In the genomic region with DNA sequence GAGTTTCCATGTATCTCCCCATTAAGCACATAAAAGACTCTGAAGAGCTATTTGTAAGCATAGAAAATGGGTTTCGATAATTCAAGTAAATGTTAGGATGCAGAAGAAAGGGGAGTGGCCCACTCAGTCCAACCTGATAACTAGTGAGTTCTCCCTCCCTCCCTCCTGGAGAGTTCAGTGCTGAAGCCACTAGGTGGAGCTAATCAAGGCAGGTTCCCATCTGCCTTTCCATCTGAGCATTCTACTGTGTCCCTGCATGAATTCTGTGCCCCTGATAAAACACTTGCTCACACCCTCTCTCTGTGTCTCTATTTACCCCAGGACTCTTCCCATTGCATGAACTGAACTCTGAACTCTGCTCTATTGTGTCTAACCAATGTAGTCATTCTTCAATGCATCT, we compare ENCODE assay signal across 9 mouse cellular contexts. TPM values are rescaled to one million over a fixed set of nuclear protein-coding genes. Genes with fewer than 3 reads are reported as not detected.
DNase-seq lines count a peak whose midpoint lies in the region; ATAC-seq lines count a peak whose summit lies in the region.
"Had no signal": no experiment of that assay in that cellular context is flagged by ENCODE, and none has a peak within 500 bp of the region (broad histone marks: within the 10 kb centered on the region; RNA-seq: fewer than 3 reads in every experiment).

No protein-coding gene starts in this region.

- no peak overlapping the region for H3K4me3 ChIP-seq in limb, embryonic 13.5 days
- H3K4me3 ChIP-seq: limb, embryonic 12.5 days had no signal

- H3K27me3 ChIP-seq in limb, embryonic 13.5 days, result no peaks in the 10 kb centered on the region
- H3K27me3 ChIP-seq: limb, embryonic 12.5 days had no signal

- H3K36me3 ChIP-seq in limb, embryonic 13.5 days, result no peaks in the 10 kb centered on the region
- H3K36me3 ChIP-seq: limb, embryonic 12.5 days had no signal

- H3K4me1 ChIP-seq in limb, embryonic 13.5 days, result peaks cover 13% of the 10 kb centered on the region; the same call in 1 of the 2 replicates
- H3K4me1 ChIP-seq: limb, embryonic 12.5 days had no signal

- H3K9me3 ChIP-seq in limb, embryonic 13.5 days, result no peaks in the 10 kb centered on the region
- H3K9me3 ChIP-seq: limb, embryonic 12.5 days had no signal

- peak; percentile 54; the same call in 1 of the 2 replicates for ATAC-seq in limb, embryonic 13.5 days (ENCODE audit: low FRiP score, low read depth)
- no peak for ATAC-seq in erythroid progenitor cell, adult 5-6 weeks (replicated peaks; ENCODE audit: low FRiP score, poor library complexity, severe bottlenecking)
- ATAC-seq in inflammation-experienced regulatory T-cells, adult 6 months, result no peak

- H3K27ac ChIP-seq in limb, embryonic 13.5 days, result no peak overlapping the region
- H3K27ac ChIP-seq: limb, embryonic 12.5 days had no signal

- 68% methylated on average over 1 of the region's 1 CpGs for WGBS in limb, embryonic 13.5 days

- no peak overlapping the region for H3K9ac ChIP-seq in limb, embryonic 13.5 days
- H3K9ac ChIP-seq: limb, embryonic 12.5 days had no signal

- no peak overlapping the region for H3K4me2 ChIP-seq in limb, embryonic 13.5 days (replicated peaks)
- H3K4me2 ChIP-seq: limb, embryonic 12.5 days had no signal

- peak; percentile 5 to 47 for DNase-seq in adrenal gland, adult (ENCODE audit: inconsistent age in 2 of 2, low spot score in 1 of 2)
- DNase-seq in adrenal gland, postnatal 4 days (ENCODE audit: low spot score in 2 of 2), result no peak
- DNase-seq in left cerebral cortex, adult 18-20 months (ENCODE audit: low spot score in 2 of 2), result peak; percentile 13 to 21
- no peak for DNase-seq in left cerebral cortex, adult 8-10 months (ENCODE audit: low spot score in 2 of 2)
- DNase-seq in NIH3T3 (ENCODE audit: low read depth), result peak; percentile 15

RNA-seq across cellular contexts. Expression of gene Dbx2, which starts 57.1 kb away (rescaled TPM):
- total RNA-seq in adrenal gland, postnatal 4 days (2021), result under 1 TPM in 1 of 2 experiments, not detected in 1; 0.25 TPM
- 10 to 100 TPM; 23.2 to 28.8 TPM for total RNA-seq in left cerebral cortex, adult 18-20 months (2021)
- 10 to 100 TPM; 20.5 to 29.2 (median 23.5) TPM for total RNA-seq in left cerebral cortex, adult 8-10 months (2022)
- 13.9 and 20.0 TPM in 2 replicates for polyA plus RNA-seq in limb, embryonic 13.5 days (2015; fragmentation: Nextera tagmentation; extraction: Ambion mirVana)
- total RNA-seq in erythroid progenitor cell, adult 5-6 weeks (2015; ENCODE audit: low replicate concordance), result not detected in 2 replicates
- total RNA-seq in erythroid progenitor cell, adult 5-6 weeks (2017; ENCODE audit: low replicate concordance), result not detected in 2 replicates
- not detected for polyA plus RNA-seq in inflammation-experienced regulatory T-cells, adult 6 months (2017; shearing (Covaris generic))

Comparison
In these comparisons a context has a peak if more than half of its experiments do, and no peak if none do; other contexts are left out.
1. DNase-seq: peak in adrenal gland, adult (2 of 2), left cerebral cortex, adult 18-20 months (2 of 2) and NIH3T3 (single experiment); none in adrenal gland, postnatal 4 days (0 of 2) and left cerebral cortex, adult 8-10 months (0 of 2).
2. RNA of gene Dbx2, which starts 57.1 kb away (total RNA-seq): 23.2 to 28.8 TPM in left cerebral cortex, adult 18-20 months and 20.5 to 29.2 TPM in left cerebral cortex, adult 8-10 months; 0.25 TPM in adrenal gland, postnatal 4 days and not detected in erythroid progenitor cell, adult 5-6 weeks; every median in the first group is over 10 times any median in the second.